Mouse (Mus musculus): ENCODE results near the gene Srebf1. TPM values are rescaled to one million over a fixed set of nuclear protein-coding genes. Genes with fewer than 3 reads are reported as not detected.

Srebf1 gene
- polyA plus RNA-seq, 1 experiment: 49.2 TPM

- peak overlapping the region; percentile 69 for H3K4me3 ChIP-seq (ENCODE audit: insufficient read depth, low read length)
- H3K27ac ChIP-seq (ENCODE audit: insufficient read depth, low read depth, low read length): no peak overlapping the region
- peaks cover 8% of the 10 kb centered on the region; the same call in 1 of the 2 replicates for H3K4me1 ChIP-seq (ENCODE audit: control insufficient read depth, insufficient read depth, low read length)
- no peak for TF ChIP-seq POLR2A (IDR thresholded peaks at IDR 0.05; ENCODE audit: borderline replicate concordance, low read depth, low read length)
- no peak for TF ChIP-seq CTCF (IDR thresholded peaks at IDR 0.05; ENCODE audit: low read depth, low read length)
Measured at GRCm38 (mm10) chr11:60175371-60176181, 46.8 kb downstream of the Srebf1 start.

- peaks cover 8% of the 10 kb centered on the region; the same call in 1 of the 2 replicates for H3K4me1 ChIP-seq (ENCODE audit: control insufficient read depth, insufficient read depth, low read length)
- TF ChIP-seq POLR2A (IDR thresholded peaks at IDR 0.05; ENCODE audit: borderline replicate concordance, low read depth, low read length) (no peak), CTCF (IDR thresholded peaks at IDR 0.05; ENCODE audit: low read depth, low read length) (no peak)
- no peak overlapping the region for H3K27ac ChIP-seq (ENCODE audit: insufficient read depth, low read depth, low read length)
- H3K4me3 ChIP-seq (ENCODE audit: insufficient read depth, low read length): no peak overlapping the region
Measured at GRCm38 (mm10) chr11:60173606-60174184, 48.7 kb downstream of the Srebf1 start.

- peaks cover 5% of the 10 kb centered on the region; the same call in 1 of the 2 replicates for H3K4me1 ChIP-seq (ENCODE audit: control insufficient read depth, insufficient read depth, low read length)
- TF ChIP-seq POLR2A (IDR thresholded peaks at IDR 0.05; ENCODE audit: borderline replicate concordance, low read depth, low read length): no peak
- TF ChIP-seq CTCF (IDR thresholded peaks at IDR 0.05; ENCODE audit: low read depth, low read length): no peak
Measured at GRCm38 (mm10) chr11:60172074-60172473, 50.3 kb downstream of the Srebf1 start.

GRCm38 (mm10) chr11:60168780-60169179 lies 53.6 kb downstream of the Srebf1 start:
- Histone ChIP-seq H3K27ac (ENCODE audit: insufficient read depth, low read depth, low read length) (no peak overlapping the region), H3K4me3 (ENCODE audit: insufficient read depth, low read length) (no peak overlapping the region), H3K4me1 (ENCODE audit: control insufficient read depth, insufficient read depth, low read length) (no peaks in the 10 kb centered on the region)
- no peak for TF ChIP-seq POLR2A (IDR thresholded peaks at IDR 0.05; ENCODE audit: borderline replicate concordance, low read depth, low read length)
- no peak for TF ChIP-seq CTCF (IDR thresholded peaks at IDR 0.05; ENCODE audit: low read depth, low read length)

More at GRCm38 (mm10) chr11:60172074-60172473, 50.3 kb downstream of the Srebf1 start:
- Histone ChIP-seq H3K27ac (ENCODE audit: insufficient read depth, low read depth, low read length) (no peak overlapping the region), H3K4me3 (ENCODE audit: insufficient read depth, low read length) (no peak overlapping the region)

GRCm38 (mm10) chr11:60165076-60165475 lies 57.3 kb downstream of the Srebf1 start:
- TF ChIP-seq POLR2A (IDR thresholded peaks at IDR 0.05; ENCODE audit: borderline replicate concordance, low read depth, low read length) (no peak), CTCF (IDR thresholded peaks at IDR 0.05; ENCODE audit: low read depth, low read length) (no peak)
- H3K4me1 ChIP-seq (ENCODE audit: control insufficient read depth, insufficient read depth, low read length): no peaks in the 10 kb centered on the region
- no peak overlapping the region for H3K27ac ChIP-seq (ENCODE audit: insufficient read depth, low read depth, low read length)
- no peak overlapping the region for H3K4me3 ChIP-seq (ENCODE audit: insufficient read depth, low read length)

GRCm38 (mm10) chr11:60164450-60164849 lies 57.9 kb downstream of the Srebf1 start:
- TF ChIP-seq POLR2A (IDR thresholded peaks at IDR 0.05; ENCODE audit: borderline replicate concordance, low read depth, low read length) (no peak), CTCF (IDR thresholded peaks at IDR 0.05; ENCODE audit: low read depth, low read length) (no peak)
- Histone ChIP-seq H3K4me3 (ENCODE audit: insufficient read depth, low read length) (no peak overlapping the region), H3K27ac (ENCODE audit: insufficient read depth, low read depth, low read length) (no peak overlapping the region), H3K4me1 (ENCODE audit: control insufficient read depth, insufficient read depth, low read length) (no peaks in the 10 kb centered on the region)

- no peaks in the 10 kb centered on the region for H3K4me1 ChIP-seq (ENCODE audit: control insufficient read depth, insufficient read depth, low read length)
- TF ChIP-seq CTCF (IDR thresholded peaks at IDR 0.05; ENCODE audit: low read depth, low read length): no peak
- TF ChIP-seq POLR2A (IDR thresholded peaks at IDR 0.05; ENCODE audit: borderline replicate concordance, low read depth, low read length): no peak
- no peak overlapping the region for H3K4me3 ChIP-seq (ENCODE audit: insufficient read depth, low read length)
- H3K27ac ChIP-seq (ENCODE audit: insufficient read depth, low read depth, low read length): no peak overlapping the region
Measured at GRCm38 (mm10) chr11:60163362-60163761, 59.0 kb downstream of the Srebf1 start.

- Histone ChIP-seq H3K4me3 (ENCODE audit: insufficient read depth, low read length) (no peak overlapping the region), H3K4me1 (ENCODE audit: control insufficient read depth, insufficient read depth, low read length) (no peaks in the 10 kb centered on the region), H3K27ac (ENCODE audit: insufficient read depth, low read depth, low read length) (no peak overlapping the region)
- no peak for TF ChIP-seq POLR2A (IDR thresholded peaks at IDR 0.05; ENCODE audit: borderline replicate concordance, low read depth, low read length)
- no peak for TF ChIP-seq CTCF (IDR thresholded peaks at IDR 0.05; ENCODE audit: low read depth, low read length)
Measured at GRCm38 (mm10) chr11:60162547-60162946, 59.8 kb downstream of the Srebf1 start.

GRCm38 (mm10) chr11:60161146-60161874 lies 61.1 kb downstream of the Srebf1 start:
- Histone ChIP-seq H3K4me3 (ENCODE audit: insufficient read depth, low read length) (no peak overlapping the region), H3K4me1 (ENCODE audit: control insufficient read depth, insufficient read depth, low read length) (no peaks in the 10 kb centered on the region), H3K27ac (ENCODE audit: insufficient read depth, low read depth, low read length) (no peak overlapping the region)
- TF ChIP-seq CTCF (IDR thresholded peaks at IDR 0.05; ENCODE audit: low read depth, low read length): no peak
- TF ChIP-seq POLR2A (IDR thresholded peaks at IDR 0.05; ENCODE audit: borderline replicate concordance, low read depth, low read length): no peak

Data from bone marrow macrophage, adult 2 months (primary cell).